Mouse (Mus musculus): ENCODE data around the gene Cited1. TPM values are rescaled to one million over a fixed set of nuclear protein-coding genes. Genes with fewer than 3 reads are reported as not detected.

The Cited1 gene
- 5.4 and 21.2 TPM in 2 replicates for total RNA-seq (2014; rRNA removed)
- polyA plus RNA-seq (2015; fragmentation: Nextera tagmentation; extraction: Ambion mirVana): 18.2 and 20.5 TPM in 2 replicates

DNA sequence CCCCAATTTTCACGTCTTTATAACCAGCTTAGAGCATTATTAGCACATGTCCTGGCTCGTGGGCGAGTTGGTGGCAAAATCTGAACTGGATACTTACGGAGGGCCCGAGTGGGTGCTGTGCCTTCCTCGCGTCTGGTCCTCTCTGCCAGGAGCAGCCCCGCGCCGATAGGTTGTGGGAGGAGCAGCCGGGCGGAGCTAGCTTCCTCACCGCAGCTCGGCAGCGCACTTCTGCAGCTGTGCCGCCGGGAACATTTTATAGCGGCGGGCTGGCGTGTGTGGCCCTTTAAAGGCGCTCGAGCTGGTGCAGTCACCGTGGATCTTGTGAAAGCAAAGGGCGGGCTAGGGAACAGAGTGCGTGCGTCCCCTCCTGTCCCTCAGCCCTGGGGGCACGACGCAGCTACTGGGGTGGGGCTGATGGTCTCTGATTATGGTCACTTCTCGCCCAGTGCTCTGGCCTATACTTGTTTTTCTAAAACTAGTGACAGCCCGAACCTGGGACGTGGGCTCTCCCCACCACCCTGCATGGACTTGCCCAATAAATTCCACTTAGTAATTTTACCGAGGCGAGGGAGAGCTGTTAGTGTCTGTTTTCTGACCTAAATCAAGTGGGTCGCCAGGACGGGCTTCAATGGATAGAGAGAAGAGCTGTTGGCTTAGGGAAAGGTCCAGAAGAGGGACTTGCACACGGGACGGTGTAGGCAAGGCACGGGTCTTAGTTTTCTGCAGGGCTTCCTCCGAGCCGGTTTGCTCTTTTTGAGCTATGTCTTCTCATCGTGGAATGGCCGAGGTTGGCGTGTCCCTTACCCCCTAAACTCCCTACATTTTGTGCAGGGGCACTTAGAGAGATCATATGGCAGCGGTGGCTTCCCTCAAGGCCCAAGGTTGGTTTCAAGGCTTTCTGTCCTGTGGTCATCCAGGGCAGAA, at the start of gene Cited1:
Gene Cited1, minus strand, starts transcription at position 245 of the 924 bp plus-strand sequence.
- H3K4me2 ChIP-seq (ENCODE audit: low read depth, low read length): peak within 1 kb of the TSS; percentile 70
- ATAC-seq (peak; percentile 93), DNase-seq (ENCODE audit: low spot score) (peak; percentile 84)
- peak within 1 kb of the TSS; percentile 41 for H3K9ac ChIP-seq (replicated peaks; ENCODE audit: low read length)
- H3K27me3 ChIP-seq (ENCODE audit: insufficient read depth, low read length): no peaks in the 10 kb centered on the region
- peak within 1 kb of the TSS; percentile 32; the same call in 1 of the 2 replicates for H3K27ac ChIP-seq
- WGBS: 27% methylated on average over 44 of the region's 44 CpGs
- TF ChIP-seq CTCF (IDR thresholded peaks at IDR 0.05; ENCODE audit: low read depth): no peak
- peak within 1 kb of the TSS; percentile 52 for H3K4me3 ChIP-seq (ENCODE audit: low read length)
- H3K4me1 ChIP-seq (ENCODE audit: insufficient read depth, low read length): no peaks in the 10 kb centered on the region
- no peaks in the 10 kb centered on the region for H3K36me3 ChIP-seq (ENCODE audit: insufficient read depth, low read length)
- H3K9me3 ChIP-seq (ENCODE audit: low read length): no peaks in the 10 kb centered on the region

DNA sequence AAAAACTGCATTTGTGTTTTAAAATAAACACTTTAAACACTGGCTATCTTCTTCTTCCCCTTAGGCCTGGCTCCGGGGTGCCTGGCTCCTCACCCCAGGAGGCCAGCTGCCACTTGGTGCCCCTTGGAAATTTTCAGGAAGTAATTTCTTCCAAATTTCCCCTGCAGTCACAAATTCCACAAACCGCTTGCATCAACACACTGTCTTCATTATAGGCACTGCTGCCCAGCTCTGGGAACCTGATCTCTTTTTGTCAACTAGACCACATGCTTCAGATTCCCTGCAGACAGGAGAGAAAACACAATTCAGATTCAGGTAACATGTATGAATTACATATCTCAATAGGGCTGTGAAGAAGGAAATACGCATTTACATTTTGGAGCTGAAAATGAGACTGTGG, 32.9 kb upstream of the Cited1 start:
- no peak for DNase-seq (ENCODE audit: low spot score)
- no peak for ATAC-seq
- H3K27me3 ChIP-seq (ENCODE audit: insufficient read depth, low read length): no peaks in the 10 kb centered on the region
- no peak for TF ChIP-seq CTCF (IDR thresholded peaks at IDR 0.05; ENCODE audit: low read depth)
- no peaks in the 10 kb centered on the region for H3K4me1 ChIP-seq (ENCODE audit: insufficient read depth, low read length)
- no peak overlapping the region for H3K4me3 ChIP-seq (ENCODE audit: low read length)
- no peaks in the 10 kb centered on the region for H3K36me3 ChIP-seq (ENCODE audit: insufficient read depth, low read length)
- no peaks in the 10 kb centered on the region for H3K9me3 ChIP-seq (ENCODE audit: low read length)
- no peak overlapping the region for H3K4me2 ChIP-seq (ENCODE audit: low read depth, low read length)
- H3K27ac ChIP-seq: no peak overlapping the region
- no peak overlapping the region for H3K9ac ChIP-seq (replicated peaks; ENCODE audit: low read length)
- 83% methylated on average over 3 of the region's 3 CpGs for WGBS

DNA sequence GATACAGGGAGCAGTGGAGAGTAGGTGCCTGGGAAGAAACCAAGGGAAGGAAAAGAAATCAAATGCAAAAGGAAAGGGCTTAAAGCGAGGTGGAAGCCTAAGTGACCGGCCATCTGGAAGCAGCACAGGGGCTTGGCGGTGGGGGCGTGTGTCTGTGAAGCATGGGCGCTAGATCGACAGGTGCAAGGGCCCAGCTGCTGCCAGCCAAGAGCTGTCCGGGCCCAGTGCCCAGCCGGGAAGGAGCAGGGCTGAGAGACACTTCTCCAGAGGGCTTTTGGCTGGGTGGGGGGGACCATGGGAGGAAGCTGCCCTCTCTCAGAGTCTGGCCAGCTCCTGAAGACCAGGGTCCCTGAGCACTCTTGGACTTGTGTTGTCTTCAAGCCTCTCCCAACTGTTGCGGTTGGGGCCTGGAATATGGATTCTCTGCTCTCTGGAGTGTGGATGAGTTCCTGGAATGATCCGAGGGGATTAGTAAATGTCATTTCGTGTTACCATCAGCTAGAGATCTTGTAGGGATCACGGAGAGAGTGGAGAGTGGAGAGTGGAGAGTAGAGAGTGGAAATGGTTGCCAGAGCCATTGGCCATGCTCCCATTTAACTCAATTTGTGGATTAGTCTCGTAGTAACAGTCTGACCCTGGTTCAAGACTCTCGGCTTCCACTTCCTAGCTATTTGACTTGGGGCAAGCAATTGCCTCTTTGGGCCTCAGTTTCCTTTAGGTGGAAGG, 10.8 kb upstream of the Cited1 start:
- H3K36me3 ChIP-seq (ENCODE audit: insufficient read depth, low read length): no peaks in the 10 kb centered on the region
- ATAC-seq: peak; percentile 74
- no peak overlapping the region for H3K27ac ChIP-seq
- peak; percentile 36 for DNase-seq (ENCODE audit: low spot score)
- no peaks in the 10 kb centered on the region for H3K9me3 ChIP-seq (ENCODE audit: low read length)
- no peaks in the 10 kb centered on the region for H3K27me3 ChIP-seq (ENCODE audit: insufficient read depth, low read length)
- no peak for TF ChIP-seq CTCF (IDR thresholded peaks at IDR 0.05; ENCODE audit: low read depth)
- no peak overlapping the region for H3K4me3 ChIP-seq (ENCODE audit: low read length)
- H3K4me1 ChIP-seq (ENCODE audit: insufficient read depth, low read length): no peaks in the 10 kb centered on the region
- no peak overlapping the region for H3K4me2 ChIP-seq (ENCODE audit: low read depth, low read length)
- WGBS: 70% methylated on average over 14 of the region's 14 CpGs
- H3K9ac ChIP-seq (replicated peaks; ENCODE audit: low read length): no peak overlapping the region

DNA sequence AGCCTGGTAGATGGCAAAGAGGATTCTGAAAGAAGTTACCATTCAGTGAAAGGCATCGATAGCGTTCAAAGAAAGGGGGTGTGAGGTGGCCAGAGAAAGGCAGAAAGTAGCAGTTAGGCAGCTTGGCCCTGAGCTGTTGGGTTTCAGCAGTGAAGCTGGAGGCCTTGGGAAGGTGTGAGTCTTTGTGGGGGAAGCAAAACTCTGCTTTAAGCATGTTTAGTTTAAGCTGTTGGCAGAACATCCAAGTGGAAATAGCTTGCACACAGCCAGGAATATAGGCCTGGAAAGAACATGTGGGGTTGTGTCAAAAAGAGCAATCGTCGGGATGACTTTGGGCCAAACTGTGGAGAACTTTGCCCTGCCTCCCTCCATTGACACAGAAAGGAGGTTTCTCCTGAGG, 7.8 kb upstream of the Cited1 start:
- H3K9ac ChIP-seq (replicated peaks; ENCODE audit: low read length): no peak overlapping the region
- H3K4me3 ChIP-seq (ENCODE audit: low read length): no peak overlapping the region
- H3K4me1 ChIP-seq (ENCODE audit: insufficient read depth, low read length): no peaks in the 10 kb centered on the region
- ATAC-seq (no peak), DNase-seq (ENCODE audit: low spot score) (no peak)
- 88% methylated on average over 4 of the region's 4 CpGs for whole genome bisulfite sequencing
- no peak for TF ChIP-seq CTCF (IDR thresholded peaks at IDR 0.05; ENCODE audit: low read depth)
- no peaks in the 10 kb centered on the region for H3K27me3 ChIP-seq (ENCODE audit: insufficient read depth, low read length)
- no peak overlapping the region for H3K27ac ChIP-seq
- H3K9me3 ChIP-seq (ENCODE audit: low read length): no peaks in the 10 kb centered on the region
- no peaks in the 10 kb centered on the region for H3K36me3 ChIP-seq (ENCODE audit: insufficient read depth, low read length)
- no peak overlapping the region for H3K4me2 ChIP-seq (ENCODE audit: low read depth, low read length)

DNA sequence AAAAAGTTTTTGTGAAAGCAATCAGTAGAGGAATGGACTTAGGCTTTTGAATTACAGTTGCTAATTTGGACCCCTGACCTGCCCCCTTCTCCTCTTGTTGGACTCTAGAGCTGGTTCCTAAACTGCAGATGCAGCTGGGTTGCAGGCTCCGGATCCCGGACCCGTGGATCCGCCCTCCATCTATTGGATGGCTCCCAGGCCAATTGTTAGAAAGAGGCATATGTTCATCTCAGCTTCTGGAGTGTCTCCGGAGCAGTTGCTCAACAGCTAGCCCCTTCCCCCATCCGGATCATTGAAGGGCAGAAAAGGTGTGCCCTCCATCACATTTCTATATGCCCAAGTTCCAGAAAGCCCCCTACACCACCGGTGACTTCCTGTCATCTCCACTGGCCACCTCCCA, 1.9 kb upstream of the Cited1 start:
- Histone ChIP-seq H3K9ac (replicated peaks; ENCODE audit: low read length) (no peak overlapping the region), H3K9me3 (ENCODE audit: low read length) (no peaks in the 10 kb centered on the region), H3K4me2 (ENCODE audit: low read depth, low read length) (peak overlapping the region; percentile 52), H3K4me3 (ENCODE audit: low read length) (peak overlapping the region; percentile 20), H3K36me3 (ENCODE audit: insufficient read depth, low read length) (no peaks in the 10 kb centered on the region), H3K27me3 (ENCODE audit: insufficient read depth, low read length) (no peaks in the 10 kb centered on the region), H3K27ac (no peak overlapping the region), H3K4me1 (ENCODE audit: insufficient read depth, low read length) (no peaks in the 10 kb centered on the region)
- ATAC-seq (no peak), DNase-seq (ENCODE audit: low spot score) (peak; percentile 54)
- no peak for TF ChIP-seq CTCF (IDR thresholded peaks at IDR 0.05; ENCODE audit: low read depth)
- WGBS: 22% methylated on average over 7 of the region's 7 CpGs

DNA sequence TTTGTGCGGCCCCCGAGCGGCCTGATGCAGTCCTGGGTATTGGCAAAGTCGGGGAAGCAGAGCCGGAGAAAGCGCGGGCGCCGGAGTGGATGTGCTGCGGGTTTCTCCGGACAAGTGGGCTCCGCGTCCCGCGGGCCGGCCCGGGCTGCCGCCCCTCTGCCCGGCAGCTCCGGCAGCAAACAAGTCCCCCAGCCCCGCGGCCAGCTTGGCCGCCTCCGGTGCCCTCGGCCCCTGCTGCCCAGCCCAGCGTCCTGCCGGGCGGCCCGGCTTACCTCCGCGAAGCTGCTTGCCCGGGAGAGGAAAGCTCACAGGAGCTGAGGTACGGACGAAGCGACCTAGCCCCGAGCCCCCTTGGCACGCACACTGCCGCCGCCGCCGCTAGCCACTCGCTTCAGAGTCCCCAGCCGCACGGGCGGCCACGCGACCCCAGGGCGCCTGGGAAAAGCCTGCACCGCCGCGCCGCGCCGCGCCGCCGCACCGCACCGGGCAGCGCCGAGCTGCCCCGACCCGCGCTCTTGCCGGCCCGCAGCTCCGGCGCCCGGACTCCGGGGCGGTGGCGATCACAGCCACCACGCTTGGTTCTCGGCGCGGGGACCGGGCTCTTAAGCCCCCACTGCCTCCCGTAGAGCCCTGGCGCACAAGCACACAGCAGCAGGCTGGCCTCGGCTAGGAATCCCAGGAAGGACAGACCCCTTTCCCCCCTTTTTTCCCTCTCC, 602 bp downstream of the Cited1 start:
- Histone ChIP-seq H3K4me3 (ENCODE audit: low read length) (peak overlapping the region; percentile 52), H3K4me2 (ENCODE audit: low read depth, low read length) (peak overlapping the region; percentile 70), H3K27ac (peak overlapping the region; percentile 32; the same call in 1 of the 2 replicates), H3K9ac (replicated peaks; ENCODE audit: low read length) (peak overlapping the region; percentile 41), H3K9me3 (ENCODE audit: low read length) (no peaks in the 10 kb centered on the region), H3K4me1 (ENCODE audit: insufficient read depth, low read length) (no peaks in the 10 kb centered on the region), H3K36me3 (ENCODE audit: insufficient read depth, low read length) (no peaks in the 10 kb centered on the region), H3K27me3 (ENCODE audit: insufficient read depth, low read length) (no peaks in the 10 kb centered on the region)
- DNase-seq (ENCODE audit: low spot score): peak; percentile 5
- peak; percentile 4 for ATAC-seq
- TF ChIP-seq CTCF (IDR thresholded peaks at IDR 0.05; ENCODE audit: low read depth): no peak
- 29% methylated on average over 76 of the region's 80 CpGs for WGBS

All from hindbrain, postnatal 0 days (tissue).